Mouse (Mus musculus): ENCODE measurements around the gene Vangl1.

- no peak for TF ChIP-seq EP300 (IDR thresholded peaks at IDR 0.05)
- TF ChIP-seq CTCF (IDR thresholded peaks at IDR 0.05), result no peak
Measured at GRCm38 (mm10) chr3:102149941-102150340, 54.6 kb downstream of the Vangl1 start.
